Mouse (Mus musculus) bone marrow macrophage, adult 2 months (primary cell): ENCODE data around the gene Smad3. TPM values are rescaled to one million over a fixed set of nuclear protein-coding genes. Genes with fewer than 3 reads are reported as not detected.

Experiments used
- H3K27ac ChIP-seq: 2 replicates; pipeline ENCODE4 v1.5.1; 2012; ENCODE audit warnings: low read depth, low read length; ENCODE audit not compliant: insufficient read depth
- H3K4me1 ChIP-seq: 2 replicates; pipeline ENCODE4 v1.6.1; 2012; ENCODE audit warnings: low read length; ENCODE audit not compliant: control insufficient read depth, insufficient read depth
- H3K4me3 ChIP-seq: 2 replicates; pipeline ENCODE4 v1.5.1; 2012; ENCODE audit warnings: mild to moderate bottlenecking, low read length, moderate library complexity; ENCODE audit not compliant: insufficient read depth
- CTCF ChIP-seq: IDR thresholded peaks from 2 replicates; pipeline ENCODE4 v1.5.1; 2012; ENCODE audit warnings: low read depth, mild to moderate bottlenecking, low read length, moderate library complexity
- POLR2A ChIP-seq: IDR thresholded peaks from 2 replicates; pipeline ENCODE4 v1.6.1; 2012; ENCODE audit warnings: mild to moderate bottlenecking, low read depth, low read length, borderline replicate concordance
- polyA plus RNA-seq: library from polyadenylated mRNA; stranded (reverse); fragments of >200 nt; gene quantifications from 2 replicates; pipeline ENCODE4 v1.2.4, GENCODE M21; 2012; ENCODE audit not compliant: missing spikeins, insufficient read depth, insufficient read length

Smad3 gene
- polyA plus RNA-seq, 1 experiment, result 6.5 TPM

- Histone ChIP-seq H3K4me1 (peaks cover 25% of the 10 kb centered on the region), H3K27ac (no peak overlapping the region), H3K4me3 (no peak overlapping the region)
- TF ChIP-seq CTCF (no peak), POLR2A (no peak)
Measured at GRCm38 (mm10) chr9:63747645-63748295, 10.0 kb downstream of the Smad3 start.

GRCm38 (mm10) chr9:63746980-63747379 lies 10.8 kb downstream of the Smad3 start:
- no peak for TF ChIP-seq POLR2A
- TF ChIP-seq CTCF, result no peak
- Histone ChIP-seq H3K4me1 (peaks cover 25% of the 10 kb centered on the region), H3K27ac (no peak overlapping the region), H3K4me3 (no peak overlapping the region)

- Histone ChIP-seq H3K27ac (no peak overlapping the region), H3K4me3 (no peak overlapping the region), H3K4me1 (peaks cover 25% of the 10 kb centered on the region)
- TF ChIP-seq CTCF, result no peak
- no peak for TF ChIP-seq POLR2A
Measured at GRCm38 (mm10) chr9:63745821-63746632, 11.8 kb downstream of the Smad3 start.

GRCm38 (mm10) chr9:63744595-63744994 lies 13.2 kb downstream of the Smad3 start:
- H3K4me1 ChIP-seq, result peaks cover 26% of the 10 kb centered on the region
- no peak overlapping the region for H3K4me3 ChIP-seq
- H3K27ac ChIP-seq, result no peak overlapping the region
- TF ChIP-seq POLR2A (no peak), CTCF (no peak)

- H3K4me3 ChIP-seq, result no peak overlapping the region
- peaks cover 22% of the 10 kb centered on the region for H3K4me1 ChIP-seq
- no peak overlapping the region for H3K27ac ChIP-seq
- TF ChIP-seq CTCF (no peak), POLR2A (no peak)
Measured at GRCm38 (mm10) chr9:63743775-63744174, 14.0 kb downstream of the Smad3 start.

- H3K4me3 ChIP-seq, result no peak overlapping the region
- TF ChIP-seq POLR2A, result no peak
- H3K4me1 ChIP-seq, result peaks cover 23% of the 10 kb centered on the region
- no peak overlapping the region for H3K27ac ChIP-seq
Measured at GRCm38 (mm10) chr9:63742887-63743660, 14.7 kb downstream of the Smad3 start.

- H3K4me3 ChIP-seq, result no peak overlapping the region
- TF ChIP-seq CTCF (no peak), POLR2A (no peak)
- peaks cover 20% of the 10 kb centered on the region for H3K4me1 ChIP-seq
- no peak overlapping the region for H3K27ac ChIP-seq
Measured at GRCm38 (mm10) chr9:63742318-63742717, 15.5 kb downstream of the Smad3 start.

GRCm38 (mm10) chr9:63741792-63742191 lies 16.0 kb downstream of the Smad3 start:
- TF ChIP-seq CTCF, result no peak
- no peak for TF ChIP-seq POLR2A
- H3K4me1 ChIP-seq, result peaks cover 24% of the 10 kb centered on the region
- no peak overlapping the region for H3K27ac ChIP-seq
- H3K4me3 ChIP-seq, result no peak overlapping the region

GRCm38 (mm10) chr9:63740320-63740841 lies 17.4 kb downstream of the Smad3 start:
- H3K4me1 ChIP-seq, result peaks cover 26% of the 10 kb centered on the region

More at GRCm38 (mm10) chr9:63740320-63740841, 17.4 kb downstream of the Smad3 start:
- Histone ChIP-seq H3K4me3 (no peak overlapping the region), H3K27ac (no peak overlapping the region)
- TF ChIP-seq CTCF, result no peak
- TF ChIP-seq POLR2A, result no peak
